Mouse (Mus musculus): Measurements from ENCODE around the gene Hmx1. TPM values are rescaled to one million over a fixed set of nuclear protein-coding genes. Genes with fewer than 3 reads are reported as not detected.

Hmx1 gene
- total RNA-seq, 4 experiments from 2014 or later: not detected

Other genes starting within 250 kb of the Hmx1 start
- 1 to 10 TPM; 1.1 to 2.1 (median 1.3) TPM for gene Adra2c, start 110.8 kb upstream of the Hmx1 start, total RNA-seq (2022)
- 1 to 10 TPM in 1 of 4 experiments, under 1 TPM in 2, not detected in 1; 0.67 to 2.2 (median 0.91) TPM for gene Cpz, start 136.6 kb downstream of the Hmx1 start, total RNA-seq (2022)
- 10 to 100 TPM in 1 of 4 experiments, 1 to 10 TPM in 3; 6.1 to 11.2 (median 7.7) TPM for gene Trmt44, start 186.0 kb downstream of the Hmx1 start, total RNA-seq (2022)
- 10 to 100 TPM; 56.2 to 98.7 (median 78.5) TPM for gene Acox3, start 193.9 kb downstream of the Hmx1 start, total RNA-seq (2022)